Mouse (Mus musculus) gastrocnemius, postnatal 36 days (tissue): ENCODE measurements at regions not wholly inside any gene's neighbourhood (a gene's known extent, or its start where the extent isn't known, plus 50 kb on each side); places are given as distances from the start of the nearest gene placed in this dataset.
"Not testable (repeated sequence)": the region's sequence is repeated elsewhere in the genome, so short reads cannot be mapped to it uniquely, and the experiment has no call there.

Source experiments
- DNase-seq, 2 experiments: peaks; one replicate each; pipeline ENCODE4 v3.0.0; 2022
- intact Hi-C: fragments of 180-260 bp; cut with DNase I; formaldehyde crosslinking; loops from one replicate; pipeline ENCODE4 v1.15.1; 2025

GRCm38 (mm10) chr13:74969244-74969643, 120.4 kb upstream of the Pcsk1 start:
- intact Hi-C loops, result no loop called here
- no peak for DNase-seq

- DNase-seq, result no peak
- intact Hi-C loops, result no loop called here
These were observed 133.8 kb upstream of the Pcsk1 start for GRCm38 (mm10) chr13:74955876-74956275.

- intact Hi-C loops, DNase-seq: not testable (repeated sequence)
These were observed 105.0 kb upstream of the Cast start for GRCm38 (mm10) chr13:74913655-74914054.

GRCm38 (mm10) chr13:74903213-74904055, 94.8 kb upstream of the Cast start:
- intact Hi-C loops, result no loop called here

GRCm38 (mm10) chr13:74889859-74890469, 81.4 kb upstream of the Cast start:
- no peak for DNase-seq
- intact Hi-C loops, result no loop called here

More at GRCm38 (mm10) chr13:74903213-74904055, 94.8 kb upstream of the Cast start:
- DNase-seq, result no peak

GRCm38 (mm10) chr13:74867720-74868119, 59.1 kb upstream of the Cast start:
- no peak for DNase-seq
- intact Hi-C loops, result no loop called here

GRCm38 (mm10) chr13:74864000-74864399, 55.4 kb upstream of the Cast start:
- DNase-seq, result no peak
- intact Hi-C loops, result loop anchor here (5.0 kb wide), 1 partner anchor 933 kb away; no protein-coding TSS in a partner anchor

GRCm38 (mm10) chr13:74861373-74861970, 52.9 kb upstream of the Cast start:
- intact Hi-C loops, result loop anchor here (5.0 kb wide), 1 partner anchor 936 kb away; no protein-coding TSS in a partner anchor
- DNase-seq, result no peak
